Mouse (Mus musculus): ENCODE results near the gene Gli3. TPM values are rescaled to one million over a fixed set of nuclear protein-coding genes. Genes with fewer than 3 reads are reported as not detected.

Gene Gli3
- polyA plus RNA-seq, 1 experiment, result 1.4 TPM

DNA sequence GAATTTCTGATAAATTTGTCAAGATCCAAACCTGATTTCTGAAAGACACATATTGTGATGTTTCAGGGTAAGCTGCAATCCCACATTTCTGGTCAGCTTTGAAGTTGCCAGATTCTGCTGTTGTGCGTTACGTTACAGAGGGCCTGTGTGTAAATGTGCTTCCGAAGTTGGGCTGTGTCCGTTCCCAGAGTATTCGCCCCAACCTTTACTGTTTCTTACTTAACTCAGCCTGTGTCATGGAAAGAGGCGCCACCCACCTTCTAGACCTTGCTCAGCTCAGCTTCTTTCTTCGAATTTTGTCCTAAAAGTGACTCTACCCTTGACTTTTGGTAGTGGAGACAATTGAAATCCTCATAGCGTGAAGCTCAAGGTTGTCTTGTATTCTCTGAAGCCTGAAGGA lies 202.5 kb downstream of the Gli3 start:
- TF ChIP-seq POLR2A (IDR thresholded peaks at IDR 0.05; ENCODE audit: borderline replicate concordance, control insufficient read depth, low read depth, low read length) (no peak), CTCF (IDR thresholded peaks at IDR 0.05; ENCODE audit: control insufficient read depth, insufficient read depth, low read length) (no peak)
- Histone ChIP-seq H3K27ac (ENCODE audit: control insufficient read depth, insufficient read depth, low read depth, low read length, poor library complexity) (no peak overlapping the region), H3K4me3 (replicated peaks; ENCODE audit: control insufficient read depth, low read depth, low read length) (no peak overlapping the region), H3K4me1 (ENCODE audit: control insufficient read depth, insufficient read depth, low read length) (no peaks in the 10 kb centered on the region)
- 86% methylated on average over 8 of the region's 8 CpGs for WGBS

DNA sequence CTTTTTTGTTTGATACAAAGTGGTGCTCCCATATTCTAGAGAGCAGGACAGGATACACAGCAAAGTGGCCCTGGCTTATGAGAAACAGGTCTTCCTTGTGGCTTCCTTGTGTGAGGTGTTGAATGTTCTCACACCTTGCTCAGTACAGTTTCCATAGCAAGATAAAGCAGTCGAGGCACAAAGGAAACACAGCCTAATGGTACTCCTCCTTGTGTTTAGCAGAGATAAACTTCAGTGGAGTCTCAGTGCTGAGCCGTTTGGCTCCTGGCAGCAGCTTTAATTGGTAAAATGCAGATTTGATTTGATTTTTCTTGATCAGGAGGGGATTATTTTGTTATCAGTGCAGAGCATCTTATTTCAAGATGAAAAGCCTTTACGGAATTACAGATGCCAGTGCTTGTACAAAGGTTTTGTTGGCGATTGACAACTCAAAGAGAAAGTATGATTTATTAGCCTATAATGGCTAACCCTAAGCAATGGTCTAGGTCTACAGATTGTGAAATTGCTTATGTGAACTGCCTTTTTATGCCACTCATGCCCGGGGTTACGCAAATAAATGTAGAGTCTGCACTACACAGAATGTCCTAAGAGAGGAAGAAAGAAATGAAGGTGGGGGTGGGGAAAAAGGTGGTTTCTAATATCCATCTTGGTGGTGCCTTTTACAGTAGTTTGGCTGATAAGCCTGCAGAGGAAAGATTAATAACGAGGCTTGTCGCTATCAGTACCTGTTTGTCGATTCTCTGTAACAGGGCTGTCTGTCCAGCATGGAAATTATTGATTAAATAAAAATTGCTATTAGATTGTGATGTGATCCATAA lies 207.3 kb downstream of the Gli3 start:
- WGBS, result 72% methylated on average over 9 of the region's 9 CpGs
- no peaks in the 10 kb centered on the region for H3K4me1 ChIP-seq (ENCODE audit: control insufficient read depth, insufficient read depth, low read length)
- no peak overlapping the region for H3K4me3 ChIP-seq (replicated peaks; ENCODE audit: control insufficient read depth, low read depth, low read length)
- no peak overlapping the region for H3K27ac ChIP-seq (ENCODE audit: control insufficient read depth, insufficient read depth, low read depth, low read length, poor library complexity)
- TF ChIP-seq POLR2A (IDR thresholded peaks at IDR 0.05; ENCODE audit: borderline replicate concordance, control insufficient read depth, low read depth, low read length) (no peak), CTCF (IDR thresholded peaks at IDR 0.05; ENCODE audit: control insufficient read depth, insufficient read depth, low read length) (no peak)

DNA sequence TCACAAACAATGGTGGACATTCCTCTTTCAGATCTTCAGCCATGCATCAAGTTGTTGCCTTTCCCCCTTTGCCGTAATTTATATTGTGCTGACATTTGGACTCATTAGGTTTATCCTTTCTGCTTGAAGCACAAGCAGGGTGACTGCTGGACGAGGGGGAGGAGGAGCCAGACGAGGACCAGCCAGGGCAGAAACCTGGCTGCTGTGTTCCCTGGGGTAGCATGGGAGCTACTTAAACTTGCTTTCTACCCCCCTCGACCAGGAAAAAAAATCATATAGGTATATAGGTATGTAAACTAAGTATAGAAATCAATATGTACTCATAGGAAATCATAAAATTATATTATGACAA lies 207.9 kb downstream of the Gli3 start:
- TF ChIP-seq CTCF (IDR thresholded peaks at IDR 0.05; ENCODE audit: control insufficient read depth, insufficient read depth, low read length), result no peak
- no peak for TF ChIP-seq POLR2A (IDR thresholded peaks at IDR 0.05; ENCODE audit: borderline replicate concordance, control insufficient read depth, low read depth, low read length)
- Histone ChIP-seq H3K4me1 (ENCODE audit: control insufficient read depth, insufficient read depth, low read length) (no peaks in the 10 kb centered on the region), H3K27ac (ENCODE audit: control insufficient read depth, insufficient read depth, low read depth, low read length, poor library complexity) (no peak overlapping the region), H3K4me3 (replicated peaks; ENCODE audit: control insufficient read depth, low read depth, low read length) (no peak overlapping the region)
- 69% methylated on average over 4 of the region's 4 CpGs for WGBS

DNA sequence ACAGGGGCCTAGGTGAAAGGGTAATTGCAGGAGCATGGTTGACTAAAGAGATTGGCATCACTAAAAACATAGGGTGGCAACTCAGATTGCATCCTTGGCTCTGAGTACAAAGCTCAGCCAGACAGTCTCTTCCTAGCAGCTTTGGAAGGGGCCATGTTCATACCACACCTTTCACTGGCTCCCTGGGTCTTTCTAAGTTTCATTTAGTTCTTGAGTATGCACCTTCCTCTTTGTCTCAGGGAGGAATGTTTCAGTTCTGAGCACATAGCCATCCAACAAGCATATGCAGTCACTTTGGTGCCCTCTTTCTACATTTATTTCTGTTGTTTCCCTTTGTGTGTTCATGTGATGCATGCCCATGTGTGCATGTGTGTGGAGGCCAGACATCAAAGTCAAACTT lies 212.4 kb downstream of the Gli3 start:
- Histone ChIP-seq H3K4me1 (ENCODE audit: control insufficient read depth, insufficient read depth, low read length) (no peaks in the 10 kb centered on the region), H3K4me3 (replicated peaks; ENCODE audit: control insufficient read depth, low read depth, low read length) (no peak overlapping the region), H3K27ac (ENCODE audit: control insufficient read depth, insufficient read depth, low read depth, low read length, poor library complexity) (no peak overlapping the region)
- TF ChIP-seq POLR2A (IDR thresholded peaks at IDR 0.05; ENCODE audit: borderline replicate concordance, control insufficient read depth, low read depth, low read length), result no peak
- no peak for TF ChIP-seq CTCF (IDR thresholded peaks at IDR 0.05; ENCODE audit: control insufficient read depth, insufficient read depth, low read length)

DNA sequence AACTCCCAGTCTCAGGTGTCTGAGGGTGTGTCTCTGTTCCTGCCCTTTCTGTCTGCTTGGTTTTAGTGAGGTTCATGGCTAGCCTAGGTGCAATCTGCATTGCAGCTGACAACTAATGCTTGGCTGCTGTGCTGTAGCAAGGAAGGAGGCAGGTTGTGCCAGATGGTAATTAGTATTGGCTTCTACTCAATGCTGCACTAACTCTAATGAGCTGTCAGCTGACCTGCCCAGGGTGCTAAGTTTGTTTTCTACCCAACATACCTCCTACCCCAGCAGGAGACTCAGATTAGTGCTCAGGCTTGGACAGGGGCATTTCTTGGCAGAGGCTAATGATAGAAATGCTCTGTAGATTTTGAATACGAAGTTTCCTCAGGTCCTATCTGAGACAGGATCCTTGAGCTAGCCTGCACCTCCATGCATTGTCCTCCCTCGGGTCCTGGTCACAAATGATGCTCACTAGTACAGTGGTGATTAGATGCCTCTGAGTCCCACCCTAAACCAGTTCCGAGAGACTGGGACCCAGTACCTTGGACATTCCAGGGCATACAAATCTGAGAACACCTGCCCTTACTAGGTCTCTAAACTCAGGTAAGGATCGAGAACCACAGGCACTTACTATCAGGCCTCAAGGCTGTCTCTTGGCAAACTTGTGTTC lies 214.2 kb downstream of the Gli3 start:
- WGBS, result 79% methylated on average over 4 of the region's 4 CpGs
- Histone ChIP-seq H3K27ac (ENCODE audit: control insufficient read depth, insufficient read depth, low read depth, low read length, poor library complexity) (no peak overlapping the region), H3K4me3 (replicated peaks; ENCODE audit: control insufficient read depth, low read depth, low read length) (no peak overlapping the region), H3K4me1 (ENCODE audit: control insufficient read depth, insufficient read depth, low read length) (no peaks in the 10 kb centered on the region)
- TF ChIP-seq POLR2A (IDR thresholded peaks at IDR 0.05; ENCODE audit: borderline replicate concordance, control insufficient read depth, low read depth, low read length) (no peak), CTCF (IDR thresholded peaks at IDR 0.05; ENCODE audit: control insufficient read depth, insufficient read depth, low read length) (no peak)

DNA sequence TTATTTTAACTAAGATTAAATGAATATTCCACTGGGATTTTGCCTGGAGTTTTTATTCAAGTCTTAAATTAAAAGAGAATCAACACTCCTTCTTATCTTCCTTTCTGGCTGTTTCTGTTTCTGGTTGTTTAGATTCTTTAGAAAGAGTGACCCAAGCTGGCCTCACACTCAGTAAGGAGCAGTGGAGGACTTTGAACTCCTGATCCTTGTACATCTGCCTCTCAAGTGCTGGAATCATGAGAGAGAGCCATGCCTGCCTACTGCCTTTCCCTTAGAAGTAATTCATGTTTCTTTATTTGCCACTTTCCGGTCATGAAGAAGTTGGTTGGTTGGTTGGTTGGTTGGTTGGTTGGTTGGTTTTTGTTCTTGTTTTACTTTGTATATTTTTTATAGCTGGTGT lies 218.5 kb downstream of the Gli3 start:
- no peak overlapping the region for H3K4me3 ChIP-seq (replicated peaks; ENCODE audit: control insufficient read depth, low read depth, low read length)
- no peak overlapping the region for H3K27ac ChIP-seq (ENCODE audit: control insufficient read depth, insufficient read depth, low read depth, low read length, poor library complexity)
- H3K4me1 ChIP-seq (ENCODE audit: control insufficient read depth, insufficient read depth, low read length), result no peaks in the 10 kb centered on the region
- 70% methylated on average over 1 of the region's 1 CpGs for WGBS
- TF ChIP-seq CTCF (IDR thresholded peaks at IDR 0.05; ENCODE audit: control insufficient read depth, insufficient read depth, low read length) (no peak), POLR2A (IDR thresholded peaks at IDR 0.05; ENCODE audit: borderline replicate concordance, control insufficient read depth, low read depth, low read length) (no peak)

DNA sequence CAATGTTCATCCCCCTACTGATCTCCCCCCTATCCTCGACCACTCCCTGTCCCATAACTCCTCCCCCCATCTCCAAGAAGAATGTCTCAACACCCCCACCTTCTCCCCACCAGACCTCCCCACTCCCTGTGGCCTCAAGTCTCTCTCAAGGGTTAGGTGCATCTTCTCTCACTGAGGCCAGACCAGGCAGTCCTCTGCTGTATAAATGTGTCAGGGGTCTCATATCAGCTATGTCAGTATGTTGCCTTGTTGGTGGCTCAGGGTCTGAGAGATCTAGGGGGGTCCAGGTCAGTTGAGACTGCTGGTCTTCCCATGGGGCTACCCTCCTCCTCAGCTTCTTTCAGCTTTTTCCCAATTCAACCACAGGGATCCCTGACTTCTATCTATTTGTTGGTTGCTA lies 220.0 kb downstream of the Gli3 start:
- no peak for TF ChIP-seq CTCF (IDR thresholded peaks at IDR 0.05; ENCODE audit: control insufficient read depth, insufficient read depth, low read length)
- no peak for TF ChIP-seq POLR2A (IDR thresholded peaks at IDR 0.05; ENCODE audit: borderline replicate concordance, control insufficient read depth, low read depth, low read length)
- 38% methylated on average over 1 of the region's 1 CpGs for WGBS
- H3K4me3 ChIP-seq (replicated peaks; ENCODE audit: control insufficient read depth, low read depth, low read length), result no peak overlapping the region
- no peaks in the 10 kb centered on the region for H3K4me1 ChIP-seq (ENCODE audit: control insufficient read depth, insufficient read depth, low read length)
- H3K27ac ChIP-seq (ENCODE audit: control insufficient read depth, insufficient read depth, low read depth, low read length, poor library complexity), result no peak overlapping the region

DNA sequence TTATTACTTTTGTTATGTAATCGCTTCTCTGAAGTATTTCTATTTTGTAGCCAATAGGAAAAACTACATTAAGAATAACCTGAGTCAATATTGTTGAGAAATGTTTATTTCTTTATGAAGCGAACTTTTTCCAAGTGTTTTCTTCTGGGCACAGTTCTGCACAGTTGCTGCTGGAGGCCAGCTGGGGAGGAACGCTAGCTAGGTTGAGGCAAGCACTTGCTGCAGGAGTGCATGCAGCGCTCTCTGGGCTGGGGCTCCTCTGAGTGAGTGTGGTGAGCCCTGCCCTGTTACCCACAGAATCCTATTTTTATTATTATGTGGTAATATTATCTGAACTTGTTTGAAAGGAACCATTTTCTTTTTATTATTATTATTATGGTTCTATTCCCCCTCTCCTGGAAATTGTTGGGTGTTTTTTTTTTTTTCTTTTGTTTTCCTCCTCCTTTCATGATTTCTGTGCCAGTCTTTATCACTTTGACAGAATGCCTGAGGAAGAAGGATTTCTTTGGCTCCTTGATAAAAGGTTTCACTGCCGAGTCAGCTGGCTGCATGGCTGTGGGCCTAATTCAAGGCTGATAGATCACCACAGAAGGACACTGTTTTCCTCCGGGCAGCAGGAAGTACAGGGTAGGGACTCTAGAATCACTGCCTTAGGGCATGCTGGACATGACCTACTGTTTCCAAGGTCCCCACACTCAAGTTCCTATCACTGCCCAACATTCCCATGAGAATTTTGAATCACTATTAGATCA lies 225.2 kb downstream of the Gli3 start:
- Histone ChIP-seq H3K4me1 (ENCODE audit: control insufficient read depth, insufficient read depth, low read length) (no peaks in the 10 kb centered on the region), H3K27ac (ENCODE audit: control insufficient read depth, insufficient read depth, low read depth, low read length, poor library complexity) (no peak overlapping the region), H3K4me3 (replicated peaks; ENCODE audit: control insufficient read depth, low read depth, low read length) (no peak overlapping the region)
- TF ChIP-seq CTCF (IDR thresholded peaks at IDR 0.05; ENCODE audit: control insufficient read depth, insufficient read depth, low read length), result no peak
- no peak for TF ChIP-seq POLR2A (IDR thresholded peaks at IDR 0.05; ENCODE audit: borderline replicate concordance, control insufficient read depth, low read depth, low read length)
- WGBS, result 85% methylated on average over 6 of the region's 6 CpGs
